In the genomic region with DNA sequence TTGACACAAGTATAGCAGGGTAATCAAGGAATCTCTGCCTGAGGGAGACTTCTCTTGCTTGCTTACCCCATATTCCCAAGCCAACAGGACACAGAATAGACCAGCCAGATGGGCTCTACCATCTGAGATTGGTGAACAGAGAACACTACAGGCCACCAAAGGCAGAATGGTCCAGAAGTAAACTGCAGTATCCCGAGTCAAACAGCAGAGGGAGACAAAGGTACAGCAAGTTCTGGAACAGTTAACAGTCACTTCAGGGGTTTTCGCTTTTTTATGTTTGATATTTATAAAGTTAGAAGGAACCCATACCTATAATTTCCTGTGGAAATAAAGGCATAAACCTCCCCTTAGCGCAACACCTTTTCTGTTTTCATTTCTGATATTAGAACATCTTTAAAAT, we compare ENCODE assay signal across 7 mouse cellular contexts.
DNase-seq lines count a peak whose midpoint lies in the region; ATAC-seq and TF ChIP-seq lines count a peak whose summit lies in the region.

No protein-coding gene starts in this region.

- H3K27me3 ChIP-seq in kidney, embryonic 16.5 days (ENCODE audit: insufficient read depth, low read length): no peaks in the 10 kb centered on the region
- no peaks in the 10 kb centered on the region for H3K27me3 ChIP-seq in CH12.LX (replicated peaks)
- no peaks in the 10 kb centered on the region for H3K27me3 ChIP-seq in MEL (ENCODE audit: control insufficient read depth in 1 of 2, insufficient read depth in 2 of 2, low read length in 2 of 2)
- H3K27me3 ChIP-seq in kidney, postnatal 0 days (ENCODE audit: insufficient read depth, low read length): no peaks in the 10 kb centered on the region

- TF ChIP-seq EP300 in CH12.LX (IDR thresholded peaks at IDR 0.05; ENCODE audit: low read length) (no peak), MEL (IDR thresholded peaks at IDR 0.05; ENCODE audit: low read depth in 1 of 2, low read length in 2 of 2) (no peak)

- TF ChIP-seq POLR2A in CH12.LX (IDR thresholded peaks at IDR 0.05; ENCODE audit: low read depth, low read length) (no peak), MEL (IDR thresholded peaks at IDR 0.05; ENCODE audit: control insufficient read depth in 1 of 2, insufficient read depth in 1 of 2, low read depth in 1 of 2, low read length in 2 of 2, poor library complexity in 1 of 2) (no peak)

- in situ Hi-C loops in CH12.LX (cut with MboI; ENCODE audit: low pct_ligation_motif_present, low pct_unique_long_range_greater_than_20kb, low sequenced_read_pairs): no loop called here

- H3K36me3 ChIP-seq in kidney, embryonic 16.5 days (ENCODE audit: insufficient read depth, low read length): no peaks in the 10 kb centered on the region
- no peaks in the 10 kb centered on the region for H3K36me3 ChIP-seq in CH12.LX (replicated peaks in 1 of 2; ENCODE audit: control insufficient read depth in 1 of 2, insufficient read depth in 1 of 2, low read length in 1 of 2)
- H3K36me3 ChIP-seq in MEL (ENCODE audit: control insufficient read depth in 1 of 2, insufficient read depth in 2 of 2, low read length in 2 of 2): no peaks in the 10 kb centered on the region
- no peaks in the 10 kb centered on the region for H3K36me3 ChIP-seq in kidney, postnatal 0 days (ENCODE audit: insufficient read depth, low read length)

- no peak overlapping the region for H3K27ac ChIP-seq in kidney, embryonic 16.5 days (ENCODE audit: low read length)
- H3K27ac ChIP-seq in CH12.LX (ENCODE audit: insufficient read depth, low read depth) (no peak overlapping the region), MEL (ENCODE audit: control insufficient read depth, low read depth, low read length) (no peak overlapping the region)
- H3K27ac ChIP-seq in kidney, postnatal 0 days: no peak overlapping the region

- no peak for ATAC-seq in kidney, embryonic 16.5 days (ENCODE audit: low FRiP score, low TSS enrichment)
- ATAC-seq in kidney, postnatal 0 days (replicated peaks; ENCODE audit: low FRiP score, low read depth): no peak

- WGBS in kidney, embryonic 16.5 days: 33% methylated on average over 3 of the region's 3 CpGs
- WGBS in kidney, postnatal 0 days: 33% methylated on average over 3 of the region's 3 CpGs

- peaks cover 3% of the 10 kb centered on the region; the same call in 1 of the 2 replicates for H3K9me3 ChIP-seq in kidney, embryonic 16.5 days (ENCODE audit: low read length)
- H3K9me3 ChIP-seq in CH12.LX (replicated peaks; ENCODE audit: low read length): peaks cover 10% of the 10 kb centered on the region
- H3K9me3 ChIP-seq in MEL (replicated peaks; ENCODE audit: insufficient read depth, low read length): no peaks in the 10 kb centered on the region
- H3K9me3 ChIP-seq in kidney, postnatal 0 days (replicated peaks; ENCODE audit: low read length): no peaks in the 10 kb centered on the region

- H3K4me1 ChIP-seq in kidney, embryonic 16.5 days (ENCODE audit: insufficient read depth, low read length): no peaks in the 10 kb centered on the region
- H3K4me1 ChIP-seq in CH12.LX (ENCODE audit: control insufficient read depth in 1 of 2, insufficient read depth in 2 of 2): no peaks in the 10 kb centered on the region
- H3K4me1 ChIP-seq in MEL (ENCODE audit: control insufficient read depth in 1 of 2, insufficient read depth in 2 of 2, low read length in 2 of 2): no peaks in the 10 kb centered on the region
- H3K4me1 ChIP-seq in kidney, postnatal 0 days (replicated peaks; ENCODE audit: insufficient read depth, low read length): no peaks in the 10 kb centered on the region

- H3K4me2 ChIP-seq in kidney, embryonic 16.5 days (replicated peaks; ENCODE audit: low read depth, low read length): no peak overlapping the region
- H3K4me2 ChIP-seq in CH12.LX (ENCODE audit: insufficient read depth, low read depth, poor library complexity, severe bottlenecking): no peak overlapping the region
- H3K4me2 ChIP-seq in kidney, postnatal 0 days (ENCODE audit: low read length): no peak overlapping the region

- dilution Hi-C loops in CH12.LX (cut with MboI; ENCODE audit: extremely low pct_ligation_motif_present, extremely low pct_unique_long_range_greater_than_20kb, low sequenced_read_pairs): no loop called here

- H3K9ac ChIP-seq in kidney, embryonic 16.5 days (replicated peaks; ENCODE audit: low read length): no peak overlapping the region
- H3K9ac ChIP-seq in CH12.LX (ENCODE audit: insufficient read depth, low read depth) (no peak overlapping the region), MEL (ENCODE audit: control insufficient read depth, low read depth, low read length, poor library complexity, severe bottlenecking) (no peak overlapping the region)
- H3K9ac ChIP-seq in kidney, postnatal 0 days (ENCODE audit: low read depth, low read length): no peak overlapping the region

- peak; percentile 13 for DNase-seq in kidney, adult 18-20 months
- DNase-seq in CH12.LX (ENCODE audit: extremely low read depth): peak; percentile 0
- peak; percentile 62 for DNase-seq in MEL (ENCODE audit: low read depth, low spot score)
- DNase-seq in kidney, postnatal 0 days (ENCODE audit: low spot score): peak; percentile 20
- no peak for DNase-seq in natural killer cell, adult 2 months (ENCODE audit: low spot score in 2 of 2)
- no peak for DNase-seq in lung, postnatal 36 days

- TF ChIP-seq CTCF in CH12.LX (conservative IDR thresholded peaks at IDR 0.05 in 1 of 2, IDR thresholded peaks at IDR 0.05 in 1 of 2; ENCODE audit: low read depth in 2 of 2, low read length in 2 of 2) (peak in 1 of 2 experiments; percentile 30; a peak in 1 of 4 replicates), MEL (IDR thresholded peaks at IDR 0.05 in 2 of 3, conservative IDR thresholded peaks at IDR 0.05 in 1 of 3; ENCODE audit: control insufficient read depth in 1 of 3, insufficient read depth in 1 of 3, low read depth in 2 of 3, low read length in 3 of 3, poor library complexity in 1 of 3, severe bottlenecking in 1 of 3) (peak; percentile 29 to 56 (median 52))
- peak; percentile 60 for TF ChIP-seq CTCF in kidney, postnatal 0 days (IDR thresholded peaks at IDR 0.05; ENCODE audit: low read depth)

- TF ChIP-seq RAD21 in CH12.LX (IDR thresholded peaks at IDR 0.05; ENCODE audit: low read depth, low read length): no peak; the same call in 1 of the 2 replicates
- TF ChIP-seq RAD21 in MEL (IDR thresholded peaks at IDR 0.05; ENCODE audit: low read depth, low read length): peak; percentile 61

- H3K4me3 ChIP-seq in kidney, embryonic 16.5 days (ENCODE audit: low read length): no peak overlapping the region
- H3K4me3 ChIP-seq in CH12.LX (replicated peaks in 1 of 3; ENCODE audit: low read depth in 2 of 3, low read length in 2 of 3, poor library complexity in 1 of 3) (no peak overlapping the region), MEL (ENCODE audit: control insufficient read depth in 1 of 2, insufficient read depth in 1 of 2, low read depth in 2 of 2, low read length in 2 of 2) (no peak overlapping the region)
- H3K4me3 ChIP-seq in kidney, postnatal 0 days (replicated peaks; ENCODE audit: low read depth, low read length): no peak overlapping the region

- H3K79me2 ChIP-seq in CH12.LX (replicated peaks; ENCODE audit: control insufficient read depth, extremely low read depth, insufficient read depth, poor library complexity, severe bottlenecking) (no peaks in the 10 kb centered on the region), MEL (ENCODE audit: control insufficient read depth, insufficient read depth, low read length, poor library complexity) (no peaks in the 10 kb centered on the region)

TF ChIP-seq in CH12.LX, 34 proteins besides CTCF, POLR2A, EP300 and RAD21 (continues in another document):
- no peak for TF ChIP-seq KAT2A (IDR thresholded peaks at IDR 0.05; ENCODE audit: insufficient replicate concordance, low read length)
- no peak for TF ChIP-seq ZKSCAN1 (IDR thresholded peaks at IDR 0.05; ENCODE audit: borderline replicate concordance, low read depth, low read length)
- no peak for TF ChIP-seq JUN (IDR thresholded peaks at IDR 0.05; ENCODE audit: insufficient read depth, low read depth, low read length)
- no peak for TF ChIP-seq SMC3 (IDR thresholded peaks at IDR 0.05; ENCODE audit: low read depth, low read length)
- no peak for TF ChIP-seq ZNF384 (IDR thresholded peaks at IDR 0.05; ENCODE audit: low read depth, low read length)
- TF ChIP-seq HCFC1 (IDR thresholded peaks at IDR 0.05; ENCODE audit: low read depth, low read length): no peak
- no peak for TF ChIP-seq JUND (conservative IDR thresholded peaks at IDR 0.05; ENCODE audit: low read depth, low read length)
- TF ChIP-seq MAZ (IDR thresholded peaks at IDR 0.05; ENCODE audit: low read depth, low read length): no peak
- TF ChIP-seq TCF12 (IDR thresholded peaks at IDR 0.05; ENCODE audit: low read depth, low read length): no peak
- no peak for TF ChIP-seq USF1 (IDR thresholded peaks at IDR 0.05; ENCODE audit: low read depth, low read length)
- TF ChIP-seq MEF2A (IDR thresholded peaks at IDR 0.05; ENCODE audit: borderline replicate concordance, low read depth, low read length): no peak
- no peak for TF ChIP-seq MAX (IDR thresholded peaks at IDR 0.05; ENCODE audit: low read length)
- TF ChIP-seq POLR2AphosphoS2 (IDR thresholded peaks at IDR 0.05; ENCODE audit: low read depth, low read length): no peak
- TF ChIP-seq MAFK (IDR thresholded peaks at IDR 0.05; ENCODE audit: insufficient replicate concordance, low read length): no peak

TF ChIP-seq in MEL, 35 proteins besides CTCF, POLR2A, EP300 and RAD21:
- TF ChIP-seq ETS1 (IDR thresholded peaks at IDR 0.05; ENCODE audit: low read depth, low read length): no peak
- peak; percentile 58 for TF ChIP-seq SMC3 (IDR thresholded peaks at IDR 0.05; ENCODE audit: low read depth, low read length)
TF ChIP-seq in MEL: peak in this region for 1.

Comparison
In these comparisons a context has a peak if more than half of its experiments do, and no peak if none do; other contexts are left out.
1. DNase-seq: peak in kidney, adult 18-20 months (single experiment), CH12.LX (single experiment), MEL (single experiment) and kidney, postnatal 0 days (single experiment); none in natural killer cell, adult 2 months (0 of 2) and lung, postnatal 36 days (single experiment).